Mouse (Mus musculus): Measurements from ENCODE around the gene Smyd4. TPM values are rescaled to one million over a fixed set of nuclear protein-coding genes. Genes with fewer than 3 reads are reported as not detected.

Gene Smyd4
- polyA plus RNA-seq, 1 experiment from 2014 or later, result 10.7 TPM

- Histone ChIP-seq H3K27ac (ENCODE audit: low read depth, low read length) (peak overlapping the region; percentile 57), H3K4me3 (ENCODE audit: low read depth, low read length) (no peak overlapping the region), H3K9me3 (replicated peaks; ENCODE audit: control insufficient read depth, low read length) (no peaks in the 10 kb centered on the region), H3K36me3 (ENCODE audit: control insufficient read depth, insufficient read depth, low read length) (peaks cover 24% of the 10 kb centered on the region), H3K9ac (ENCODE audit: low read length) (no peak overlapping the region), H3K4me2 (ENCODE audit: low read length) (no peak overlapping the region), H3K4me1 (ENCODE audit: control insufficient read depth, insufficient read depth, low read length) (no peaks in the 10 kb centered on the region), H3K27me3 (replicated peaks; ENCODE audit: control insufficient read depth, insufficient read depth, low read length) (no peaks in the 10 kb centered on the region)
- WGBS, result 60% methylated on average over 14 of the region's 14 CpGs
- DNase-seq (ENCODE audit: low spot score) (peak; percentile 56), ATAC-seq (peak; percentile 37; the same call in 1 of the 2 replicates)
These were observed 29.6 kb upstream of the Smyd4 start for GRCm38 (mm10) chr11:75318351-75319221.

GRCm38 (mm10) chr11:75319246-75319645, 29.0 kb upstream of the Smyd4 start:
- Histone ChIP-seq H3K4me1 (ENCODE audit: control insufficient read depth, insufficient read depth, low read length) (no peaks in the 10 kb centered on the region), H3K9ac (ENCODE audit: low read length) (no peak overlapping the region), H3K9me3 (replicated peaks; ENCODE audit: control insufficient read depth, low read length) (no peaks in the 10 kb centered on the region), H3K4me2 (ENCODE audit: low read length) (no peak overlapping the region), H3K27me3 (replicated peaks; ENCODE audit: control insufficient read depth, insufficient read depth, low read length) (no peaks in the 10 kb centered on the region), H3K4me3 (ENCODE audit: low read depth, low read length) (no peak overlapping the region), H3K27ac (ENCODE audit: low read depth, low read length) (peak overlapping the region; percentile 44; the same call in 1 of the 2 replicates), H3K36me3 (ENCODE audit: control insufficient read depth, insufficient read depth, low read length) (peaks cover 17% of the 10 kb centered on the region)
- ATAC-seq (no peak), DNase-seq (ENCODE audit: low spot score) (no peak)
- 55% methylated on average over 5 of the region's 5 CpGs for WGBS

GRCm38 (mm10) chr11:75323326-75323737, 24.9 kb upstream of the Smyd4 start:
- Histone ChIP-seq H3K9ac (ENCODE audit: low read length) (no peak overlapping the region), H3K36me3 (ENCODE audit: control insufficient read depth, insufficient read depth, low read length) (peaks cover 4% of the 10 kb centered on the region; the same call in 1 of the 2 replicates), H3K4me1 (ENCODE audit: control insufficient read depth, insufficient read depth, low read length) (no peaks in the 10 kb centered on the region), H3K27me3 (replicated peaks; ENCODE audit: control insufficient read depth, insufficient read depth, low read length) (no peaks in the 10 kb centered on the region), H3K4me3 (ENCODE audit: low read depth, low read length) (no peak overlapping the region), H3K27ac (ENCODE audit: low read depth, low read length) (no peak overlapping the region), H3K9me3 (replicated peaks; ENCODE audit: control insufficient read depth, low read length) (no peaks in the 10 kb centered on the region), H3K4me2 (ENCODE audit: low read length) (no peak overlapping the region)
- WGBS, result 81% methylated on average over 8 of the region's 8 CpGs
- ATAC-seq (no peak), DNase-seq (ENCODE audit: low spot score) (no peak)

GRCm38 (mm10) chr11:75324433-75324832, 23.8 kb upstream of the Smyd4 start:
- no peak overlapping the region for H3K9ac ChIP-seq (ENCODE audit: low read length)
- H3K4me1 ChIP-seq (ENCODE audit: control insufficient read depth, insufficient read depth, low read length), result peaks cover 2% of the 10 kb centered on the region; the same call in 1 of the 2 replicates
- ATAC-seq, result no peak
- H3K36me3 ChIP-seq (ENCODE audit: control insufficient read depth, insufficient read depth, low read length), result peaks cover 6% of the 10 kb centered on the region; the same call in 1 of the 2 replicates
- H3K4me2 ChIP-seq (ENCODE audit: low read length), result no peak overlapping the region
- WGBS, result 98% methylated on average over 2 of the region's 2 CpGs
- H3K4me3 ChIP-seq (ENCODE audit: low read depth, low read length), result no peak overlapping the region
- H3K27me3 ChIP-seq (replicated peaks; ENCODE audit: control insufficient read depth, insufficient read depth, low read length), result no peaks in the 10 kb centered on the region
- H3K27ac ChIP-seq (ENCODE audit: low read depth, low read length), result no peak overlapping the region
- no peaks in the 10 kb centered on the region for H3K9me3 ChIP-seq (replicated peaks; ENCODE audit: control insufficient read depth, low read length)
- DNase-seq (ENCODE audit: low spot score), result no peak

- H3K4me2 ChIP-seq (ENCODE audit: low read length), result no peak overlapping the region
- H3K27ac ChIP-seq (ENCODE audit: low read depth, low read length), result no peak overlapping the region
- H3K4me3 ChIP-seq (ENCODE audit: low read depth, low read length), result no peak overlapping the region
- no peaks in the 10 kb centered on the region for H3K27me3 ChIP-seq (replicated peaks; ENCODE audit: control insufficient read depth, insufficient read depth, low read length)
- 81% methylated on average over 16 of the region's 16 CpGs for WGBS
- ATAC-seq, result no peak
- H3K4me1 ChIP-seq (ENCODE audit: control insufficient read depth, insufficient read depth, low read length), result peaks cover 3% of the 10 kb centered on the region; the same call in 1 of the 2 replicates
- no peaks in the 10 kb centered on the region for H3K9me3 ChIP-seq (replicated peaks; ENCODE audit: control insufficient read depth, low read length)
- DNase-seq (ENCODE audit: low spot score), result no peak
- H3K9ac ChIP-seq (ENCODE audit: low read length), result no peak overlapping the region
- H3K36me3 ChIP-seq (ENCODE audit: control insufficient read depth, insufficient read depth, low read length), result peaks cover 9% of the 10 kb centered on the region
These were observed 22.9 kb upstream of the Smyd4 start for GRCm38 (mm10) chr11:75325116-75325968.

GRCm38 (mm10) chr11:75325969-75326311, 22.3 kb upstream of the Smyd4 start:
- DNase-seq (ENCODE audit: low spot score), result no peak
- Histone ChIP-seq H3K4me3 (ENCODE audit: low read depth, low read length) (no peak overlapping the region), H3K9me3 (replicated peaks; ENCODE audit: control insufficient read depth, low read length) (no peaks in the 10 kb centered on the region), H3K36me3 (ENCODE audit: control insufficient read depth, insufficient read depth, low read length) (peaks cover 9% of the 10 kb centered on the region), H3K27ac (ENCODE audit: low read depth, low read length) (no peak overlapping the region), H3K9ac (ENCODE audit: low read length) (no peak overlapping the region), H3K4me1 (ENCODE audit: control insufficient read depth, insufficient read depth, low read length) (peaks cover 3% of the 10 kb centered on the region; the same call in 1 of the 2 replicates), H3K27me3 (replicated peaks; ENCODE audit: control insufficient read depth, insufficient read depth, low read length) (no peaks in the 10 kb centered on the region), H3K4me2 (ENCODE audit: low read length) (no peak overlapping the region)
- ATAC-seq, result no peak
- 91% methylated on average over 7 of the region's 7 CpGs for WGBS

GRCm38 (mm10) chr11:75336676-75337075, 11.6 kb upstream of the Smyd4 start:
- Histone ChIP-seq H3K27me3 (replicated peaks; ENCODE audit: control insufficient read depth, insufficient read depth, low read length) (no peaks in the 10 kb centered on the region), H3K36me3 (ENCODE audit: control insufficient read depth, insufficient read depth, low read length) (peaks cover 51% of the 10 kb centered on the region), H3K27ac (ENCODE audit: low read depth, low read length) (no peak overlapping the region), H3K9ac (ENCODE audit: low read length) (no peak overlapping the region), H3K9me3 (replicated peaks; ENCODE audit: control insufficient read depth, low read length) (no peaks in the 10 kb centered on the region), H3K4me3 (ENCODE audit: low read depth, low read length) (no peak overlapping the region), H3K4me1 (ENCODE audit: control insufficient read depth, insufficient read depth, low read length) (no peaks in the 10 kb centered on the region), H3K4me2 (ENCODE audit: low read length) (no peak overlapping the region)
- ATAC-seq (no peak), DNase-seq (ENCODE audit: low spot score) (no peak)
- 82% methylated on average over 8 of the region's 8 CpGs for WGBS

- DNase-seq (ENCODE audit: low spot score) (no peak), ATAC-seq (no peak)
- 92% methylated on average over 7 of the region's 7 CpGs for WGBS
- Histone ChIP-seq H3K4me1 (ENCODE audit: control insufficient read depth, insufficient read depth, low read length) (no peaks in the 10 kb centered on the region), H3K4me3 (ENCODE audit: low read depth, low read length) (no peak overlapping the region), H3K27me3 (replicated peaks; ENCODE audit: control insufficient read depth, insufficient read depth, low read length) (no peaks in the 10 kb centered on the region), H3K36me3 (ENCODE audit: control insufficient read depth, insufficient read depth, low read length) (peaks cover 48% of the 10 kb centered on the region), H3K4me2 (ENCODE audit: low read length) (no peak overlapping the region), H3K27ac (ENCODE audit: low read depth, low read length) (no peak overlapping the region), H3K9ac (ENCODE audit: low read length) (no peak overlapping the region), H3K9me3 (replicated peaks; ENCODE audit: control insufficient read depth, low read length) (no peaks in the 10 kb centered on the region)
These were observed 11.0 kb upstream of the Smyd4 start for GRCm38 (mm10) chr11:75337246-75337645.
